Mouse (Mus musculus) ES-E14 (cell line): ENCODE results near the gene Gadd45b. TPM values are rescaled to one million over a fixed set of nuclear protein-coding genes. Genes with fewer than 3 reads are reported as not detected.
A peak's percentile ranks its signal among the peaks of the same experiment; 100 is the strongest.

ENCODE experiments used
- DNase-seq: peaks from one replicate; pipeline ENCODE4 v3.0.0-alpha.2; 2013; ENCODE audit warnings: low read depth, low spot score
- H3K27ac ChIP-seq: 2 replicates; pipeline ENCODE4 v1.5.1; 2012; ENCODE audit warnings: low read depth, mild to moderate bottlenecking, low read length, moderate library complexity, mixed read lengths; ENCODE audit not compliant: poor library complexity, insufficient read depth, severe bottlenecking
- H3K36me3 ChIP-seq: 2 replicates; pipeline ENCODE4 v1.6.1; 2012; ENCODE audit warnings: mild to moderate bottlenecking, low read length, moderate library complexity, mixed read lengths; ENCODE audit not compliant: control insufficient read depth, poor library complexity, insufficient read depth, severe bottlenecking
- H3K4me1 ChIP-seq, 2 experiments: fragments of 150-350 bp in 1 of 2; sonication (generic) in 1 of 2; 2 replicates each; pipeline ENCODE4 v1.6.1; 2012; ENCODE audit warnings: low read length in 2 of 2, mild to moderate bottlenecking in 1 of 2, mixed read lengths in 1 of 2; ENCODE audit not compliant: control insufficient read depth in 2 of 2, insufficient read depth in 2 of 2, poor library complexity in 1 of 2
- H3K4me3 ChIP-seq, 2 experiments: fragments of 150-350 bp in 1 of 2; sonication (generic) in 1 of 2; 2 replicates each; pipeline ENCODE4 v1.5.1; 2012; ENCODE audit warnings: low read length in 2 of 2, low read depth in 1 of 2, mild to moderate bottlenecking in 1 of 2, mixed read lengths in 1 of 2; ENCODE audit not compliant: insufficient read depth in 1 of 2, poor library complexity in 1 of 2, severe bottlenecking in 1 of 2
- H3K9ac ChIP-seq: 2 replicates; pipeline ENCODE4 v1.6.1; 2012; ENCODE audit warnings: low read depth, mild to moderate bottlenecking, low read length, mixed read lengths; ENCODE audit not compliant: poor library complexity, insufficient read depth, severe bottlenecking
- H3K9me3 ChIP-seq: fragments of 150-350 bp; sonication (generic); 2 replicates; pipeline ENCODE4 v1.6.1; 2012; ENCODE audit warnings: low read depth, mild to moderate bottlenecking, low read length; ENCODE audit not compliant: control insufficient read depth, insufficient read depth
- CHD2 ChIP-seq: IDR thresholded peaks from 2 replicates; pipeline ENCODE4 v1.6.1; 2014; ENCODE audit warnings: mild to moderate bottlenecking, low read depth, low read length, inconsistent platforms
- HCFC1 ChIP-seq: IDR thresholded peaks from 2 replicates; pipeline ENCODE4 v1.6.1; 2012; ENCODE audit warnings: low read length, inconsistent platforms, borderline replicate concordance; ENCODE audit not compliant: insufficient read depth
- MAFK ChIP-seq: IDR thresholded peaks from 2 replicates; pipeline ENCODE4 v1.6.1; 2014; ENCODE audit warnings: mild to moderate bottlenecking, low read depth, low read length, inconsistent platforms; ENCODE audit not compliant: insufficient read depth
- ZC3H11A ChIP-seq: IDR thresholded peaks from 2 replicates; pipeline ENCODE4 v1.6.1; 2012; ENCODE audit warnings: low read depth, mild to moderate bottlenecking, inconsistent platforms, low read length, borderline replicate concordance
- ZNF384 ChIP-seq: IDR thresholded peaks from 2 replicates; pipeline ENCODE4 v1.6.1; 2012; ENCODE audit warnings: low read depth, low read length, inconsistent platforms
- in situ Hi-C, 2 experiments: fragments of 600-800 bp; cut with MboI; formaldehyde crosslinking; loops; one replicate each; pipeline ENCODE4 v1.15.1; 2025; ENCODE audit warnings: low sequenced_read_pairs in 2 of 2, inconsistent platforms in 1 of 2; ENCODE audit not compliant: unreplicated experiment in 2 of 2
- total RNA-seq: library from RNA; depleted of rRNA; stranded (reverse); fragments of 300-350 nt; gene quantifications from 2 replicates; pipeline ENCODE4 v1.2.3, GENCODE M21; 2012; rRNA removed

The Gadd45b gene
- total RNA-seq: 26.4 and 36.0 TPM in 2 replicates

GRCm38 (mm10) chr10:80929299-80930226 is at the start of gene Gadd45b:
Gadd45b (plus strand) TSS chr10:80930073.
- H3K36me3 ChIP-seq: peaks cover 10% of the 10 kb centered on the region; the same call in 1 of the 2 replicates
- H3K4me1 ChIP-seq: peaks cover 5 to 46% of the 10 kb centered on the region in 2 experiments; a peak in 3 of 4 replicates
- peak within 1 kb of the TSS; percentile 74 for H3K9ac ChIP-seq
- no peak within 1 kb of the TSS for H3K27ac ChIP-seq
- no peaks in the 10 kb centered on the region for H3K9me3 ChIP-seq
- in situ Hi-C loops: loop anchor here (5.0 to 10.0 kb wide), 2 partner anchors 55 to 63 kb away; no protein-coding TSS in a partner anchor
- peak within 1 kb of the TSS; percentile 84 to 85 for H3K4me3 ChIP-seq
- TF ChIP-seq HCFC1 (peak; percentile 32; the same call in 1 of the 2 replicates), ZNF384 (peak; percentile 98), MAFK (no peak)
- DNase-seq: peak; percentile 96

GRCm38 (mm10) chr10:80880131-80880641 is 49.7 kb upstream of the Gadd45b start:
- TF ChIP-seq HCFC1 (0 out of 2 replicates have a peak, but pooled peaks have one; percentile 12), MAFK (no peak), ZC3H11A (no peak)
- Histone ChIP-seq H3K27ac (no peak overlapping the region), H3K9ac (no peak overlapping the region), H3K36me3 (no peaks in the 10 kb centered on the region), H3K4me3 (no peak overlapping the region), H3K4me1 (peaks cover 0 to 10% of the 10 kb centered on the region in 2 experiments; a peak in 2 of 4 replicates), H3K9me3 (no peaks in the 10 kb centered on the region)
- in situ Hi-C loops: no loop called here
- peak; percentile 65 for DNase-seq

DNA sequence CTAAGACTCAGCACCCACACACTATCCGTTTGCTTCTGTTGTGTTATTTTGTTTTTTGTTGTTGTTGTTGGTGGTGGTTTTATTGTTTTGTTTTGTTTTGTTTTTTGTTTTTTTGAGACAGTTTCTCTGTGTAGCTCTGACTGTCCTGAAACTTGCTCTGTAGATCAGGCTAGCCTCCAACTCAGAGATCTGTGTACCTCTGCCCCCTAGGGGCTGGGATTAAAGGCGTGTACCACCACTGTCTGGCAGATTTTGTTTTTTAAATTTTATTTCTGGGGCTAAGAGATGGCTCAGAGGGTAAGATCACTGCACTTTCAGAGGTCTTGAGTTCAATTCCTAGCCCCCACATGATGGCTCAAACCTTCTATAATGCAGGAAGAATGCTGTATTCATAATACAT is 49.0 kb upstream of the Gadd45b start:
- TF ChIP-seq ZNF384: no peak
- no peak for TF ChIP-seq HCFC1
- TF ChIP-seq CHD2: no peak
- TF ChIP-seq ZC3H11A: no peak
- TF ChIP-seq MAFK: no peak

GRCm38 (mm10) chr10:80881301-80881700 is 48.6 kb upstream of the Gadd45b start:
- in situ Hi-C loops: no loop called here
- DNase-seq: peak; percentile 65
- H3K4me3 ChIP-seq: no peak overlapping the region
- H3K36me3 ChIP-seq: no peaks in the 10 kb centered on the region
- TF ChIP-seq MAFK (no peak), HCFC1 (no peak), ZC3H11A (no peak; the same call in none of the 2 replicates), ZNF384 (no peak), CHD2 (no peak)
- H3K9me3 ChIP-seq: no peaks in the 10 kb centered on the region
- H3K4me1 ChIP-seq: peaks cover 0 to 8% of the 10 kb centered on the region in 2 experiments; a peak in 2 of 4 replicates
- H3K9ac ChIP-seq: no peak overlapping the region
- no peak overlapping the region for H3K27ac ChIP-seq

More for the DNA sequence above, 49.0 kb upstream of the Gadd45b start:
- Histone ChIP-seq H3K27ac (no peak overlapping the region), H3K9ac (no peak overlapping the region), H3K9me3 (no peaks in the 10 kb centered on the region), H3K4me1 (peaks cover 0 to 10% of the 10 kb centered on the region in 2 experiments; a peak in 2 of 4 replicates), H3K36me3 (no peaks in the 10 kb centered on the region), H3K4me3 (no peak overlapping the region)
- DNase-seq: no peak
- in situ Hi-C loops: no loop called here
